Mouse (Mus musculus): ENCODE measurements around the gene Fhad1. TPM values are rescaled to one million over a fixed set of nuclear protein-coding genes. Genes with fewer than 3 reads are reported as not detected.

The Fhad1 gene
- under 1 TPM in 1 of 2 experiments, not detected in 1; 0.04 TPM for polyA plus RNA-seq (2012; fragmentation: generic; extraction: Trizol)

GRCm38 (mm10) chr4:142014659-142015608, at the start of gene Fhad1:
Fhad1 (minus strand) TSS chr4:142015082.

GRCm38 (mm10) chr4:141874601-141875460, 140.1 kb downstream of the Fhad1 start, which contains the start of gene Efhd2:
Efhd2 (minus strand) TSS chr4:141874920.

GRCm38 (mm10) chr4:141845999-141846398, 168.9 kb downstream of the Fhad1 start, which contains the start of gene Ctrc:
Ctrc (minus strand) TSS chr4:141846359.

Other genes with a start within 250 kb of the Fhad1 start
- gene Dnajc16, start 224.2 kb downstream of the Fhad1 start, polyA plus RNA-seq (2012; fragmentation: generic; extraction: Trizol), result 1 to 10 TPM in 1 of 2 experiments, under 1 TPM in 1; 0.94 to 5.1 TPM
- gene Casp9, start 221.5 kb downstream of the Fhad1 start, polyA plus RNA-seq (2012; fragmentation: generic; extraction: Trizol), result 10 to 100 TPM in 1 of 2 experiments, 1 to 10 TPM in 1; 5.2 to 20.2 TPM
- not detected for gene Cela2a, start 188.9 kb downstream of the Fhad1 start, polyA plus RNA-seq (2012; fragmentation: generic; extraction: Trizol)
- gene Ctrc, start 168.7 kb downstream of the Fhad1 start, polyA plus RNA-seq (2012; fragmentation: generic; extraction: Trizol), result not detected
- 10 to 100 TPM; 34.5 to 61.7 TPM for gene Efhd2, start 140.2 kb downstream of the Fhad1 start, polyA plus RNA-seq (2012; fragmentation: generic; extraction: Trizol)
- gene Tmem51, start 69.2 kb upstream of the Fhad1 start, polyA plus RNA-seq (2012; fragmentation: generic; extraction: Trizol), result not detected
- not detected for gene Kazn, start 224.3 kb upstream of the Fhad1 start, polyA plus RNA-seq (2012; fragmentation: generic; extraction: Trizol)

Measured in C3H10T1/2 (cell line).